Mouse (Mus musculus): ENCODE data around the gene Tmod1. TPM values are rescaled to one million over a fixed set of nuclear protein-coding genes. Genes with fewer than 3 reads are reported as not detected.

Tmod1 gene
- total RNA-seq (2021), result 100 to 1,000 TPM; 173 to 208 TPM
- long read RNA-seq, experiment 1, transcript Tmod1-201 (10 exons, 3,158 nt), result major isoform, 181 of 206 reads
- long read RNA-seq, experiment 1, partial matches to known transcripts, result 7 of 206 reads
- long read RNA-seq, experiment 1, other reads (novel, unspliced or antisense), result 18 of 206 reads
- long read RNA-seq, experiment 2, transcript Tmod1-201 (10 exons, 3,158 nt), result major isoform, 179 of 222 reads
- long read RNA-seq, experiment 2, partial matches to known transcripts, result 27 of 222 reads
- long read RNA-seq, experiment 2, other reads (novel, unspliced or antisense), result 13 of 222 reads

DNA sequence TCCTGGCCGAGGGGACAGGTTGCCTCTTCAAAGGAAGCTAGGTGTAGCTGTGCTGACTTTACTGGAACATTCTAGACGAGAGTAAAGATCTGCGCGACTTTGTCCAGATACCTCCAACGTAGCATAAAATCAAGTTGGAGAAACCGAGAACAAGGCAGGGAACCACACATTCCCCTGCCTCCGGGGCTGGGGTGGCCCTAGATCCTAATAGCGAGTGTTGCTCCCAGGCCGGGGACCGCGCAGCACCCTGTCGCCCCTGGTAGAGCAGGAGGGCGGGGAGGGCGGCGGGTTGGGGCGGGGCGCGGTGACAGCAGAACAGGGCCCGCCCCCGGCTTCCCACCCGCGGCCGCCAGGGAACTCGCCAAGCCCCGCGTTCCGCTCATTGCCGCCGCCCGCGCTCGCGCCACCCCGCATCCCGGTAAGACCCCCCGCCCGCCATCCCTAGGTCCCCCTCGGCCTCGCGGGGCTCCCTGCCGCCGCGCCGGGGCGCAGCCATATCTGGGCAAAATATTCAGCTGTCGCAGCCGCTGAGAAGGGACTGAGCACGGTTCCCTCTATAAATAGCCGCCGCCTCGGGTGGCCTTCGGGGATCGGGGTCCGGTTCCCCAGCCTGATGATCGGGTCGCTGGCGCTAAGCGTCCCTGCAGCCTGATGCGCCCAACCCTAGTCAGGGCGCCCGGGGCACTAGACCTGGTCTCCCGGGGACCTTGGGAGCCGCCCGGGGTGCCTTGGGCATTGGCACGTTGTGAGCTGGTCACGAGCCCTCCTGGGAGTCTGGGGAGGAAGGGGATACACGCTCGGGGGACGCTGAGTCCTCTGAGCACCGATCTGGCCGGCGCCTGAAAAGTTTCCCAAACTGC is at the start of gene Tmod1:
Tmod1 (plus strand) TSS at position 44 of the 860 bp plus-strand sequence.
- H3K27ac ChIP-seq, result peak within 1 kb of the TSS; percentile 99
- H3K4me3 ChIP-seq, result peak within 1 kb of the TSS; percentile 94
- intact Hi-C loops (cut with DNase I), result loop anchor here (5.0 to 10.0 kb wide), 4 partner anchors 63 to 504 kb away; partner anchors contain the start of gene Shb
- DNase-seq, result peak; percentile 90
- peak; percentile 48 for TF ChIP-seq CTCF (IDR thresholded peaks at IDR 0.05)

GRCm38 (mm10) chr4:45990427-45991135 is 48.2 kb upstream of the Tmod1 start:
- no peak for DNase-seq
- intact Hi-C loops (cut with DNase I), result no loop called here
- Histone ChIP-seq H3K27ac (no peak overlapping the region; the same call in 1 of the 2 replicates), H3K4me3 (no peak overlapping the region)
- no peak for TF ChIP-seq CTCF (IDR thresholded peaks at IDR 0.05)

DNA sequence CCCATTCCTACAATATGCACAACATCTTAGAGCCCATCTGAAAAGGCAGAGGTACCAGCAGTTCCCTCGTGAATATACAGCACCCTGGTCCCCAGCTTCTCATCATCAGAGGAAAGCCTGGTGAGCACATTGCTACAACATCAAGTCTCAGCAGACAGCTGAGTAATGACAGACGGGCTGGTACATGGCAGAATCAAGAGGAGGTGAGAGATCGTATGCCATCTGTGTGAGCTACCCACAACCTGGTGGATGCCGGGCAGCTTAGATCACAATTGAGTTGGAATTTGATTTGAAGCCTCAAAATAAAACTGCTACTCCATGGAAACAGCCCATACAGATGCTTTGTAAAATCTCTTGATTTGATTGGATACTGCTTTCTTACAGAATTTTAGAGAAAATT is 40.2 kb upstream of the Tmod1 start:
- no peak for TF ChIP-seq CTCF (IDR thresholded peaks at IDR 0.05)
- DNase-seq, result no peak
- Histone ChIP-seq H3K4me3 (no peak overlapping the region), H3K27ac (no peak overlapping the region)
- intact Hi-C loops (cut with DNase I), result no loop called here

- peak overlapping the region; percentile 8; the same call in 1 of the 2 replicates for H3K27ac ChIP-seq
- TF ChIP-seq CTCF (IDR thresholded peaks at IDR 0.05), result peak; percentile 41
- no peak for DNase-seq
- no peak overlapping the region for H3K4me3 ChIP-seq
- intact Hi-C loops (cut with DNase I), result loop anchor here (10.0 kb wide), 1 partner anchor 117 kb away; no protein-coding TSS in a partner anchor
Measured at GRCm38 (mm10) chr4:46008142-46008793, 30.5 kb upstream of the Tmod1 start.

- TF ChIP-seq CTCF (IDR thresholded peaks at IDR 0.05), result no peak
- intact Hi-C loops (cut with DNase I), result no loop called here
- no peak overlapping the region for H3K27ac ChIP-seq
- no peak overlapping the region for H3K4me3 ChIP-seq
- no peak for DNase-seq
Measured at GRCm38 (mm10) chr4:46011698-46012097, 27.0 kb upstream of the Tmod1 start.

- intact Hi-C loops (cut with DNase I), result no loop called here
- no peak overlapping the region for H3K4me3 ChIP-seq
- TF ChIP-seq CTCF (IDR thresholded peaks at IDR 0.05), result no peak; the same call in 1 of the 2 replicates
- DNase-seq, result no peak
- H3K27ac ChIP-seq, result no peak overlapping the region
Measured at GRCm38 (mm10) chr4:46015605-46016004, 23.1 kb upstream of the Tmod1 start.

DNA sequence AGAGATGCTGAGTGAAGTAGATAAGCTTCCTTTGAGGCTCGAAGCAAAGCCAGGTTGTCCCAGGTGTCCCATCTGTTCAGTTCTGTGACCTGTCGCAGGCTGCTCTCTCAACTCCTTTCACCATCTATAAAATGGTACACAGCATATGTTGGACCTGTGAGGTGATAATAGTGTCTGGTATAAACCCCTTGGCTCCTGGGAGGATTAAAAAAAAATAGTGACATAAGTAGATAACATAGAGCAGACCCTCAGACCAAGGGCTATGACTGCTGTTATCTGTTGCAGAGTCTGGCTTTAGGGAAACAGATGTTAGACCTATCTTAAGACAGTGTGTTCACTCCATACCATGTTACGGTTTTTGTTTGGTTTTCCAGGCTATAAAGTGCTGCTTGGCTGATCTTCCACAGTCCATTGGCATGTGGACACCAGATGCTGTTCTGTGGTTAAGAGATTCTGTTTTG is 15.7 kb upstream of the Tmod1 start:
- intact Hi-C loops (cut with DNase I), result no loop called here
- DNase-seq, result no peak
- Histone ChIP-seq H3K27ac (no peak overlapping the region), H3K4me3 (no peak overlapping the region)
- TF ChIP-seq CTCF (IDR thresholded peaks at IDR 0.05), result no peak

GRCm38 (mm10) chr4:46025893-46026292 is 12.8 kb upstream of the Tmod1 start:
- H3K27ac ChIP-seq, result no peak overlapping the region
- H3K4me3 ChIP-seq, result no peak overlapping the region
- peak; percentile 50 for DNase-seq
- intact Hi-C loops (cut with DNase I), result loop anchor here (5.0 kb wide), 1 partner anchor 84 kb away; no protein-coding TSS in a partner anchor
- peak; percentile 60 for TF ChIP-seq CTCF (IDR thresholded peaks at IDR 0.05)

DNA sequence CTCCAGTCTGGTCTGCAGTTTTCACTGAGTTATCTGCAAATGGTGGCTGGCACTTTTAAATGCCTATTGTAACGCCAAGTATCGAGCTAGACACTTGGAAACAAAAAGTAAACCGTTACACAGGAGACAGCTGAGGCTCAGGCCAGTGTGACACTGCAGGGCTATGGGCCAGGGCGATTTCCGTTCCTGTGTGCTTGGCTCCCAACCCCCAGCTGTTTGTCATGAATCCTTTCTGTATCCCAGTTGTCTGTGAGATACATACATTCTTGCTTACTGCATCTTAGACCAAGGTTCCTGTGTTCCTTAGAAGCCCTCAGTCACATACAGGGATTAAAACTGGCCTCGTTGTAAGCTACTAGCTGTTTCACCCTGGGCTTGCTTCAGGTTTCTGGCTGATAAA is 10.5 kb upstream of the Tmod1 start:
- intact Hi-C loops (cut with DNase I), result loop anchor here (5.0 kb wide), 1 partner anchor 86 kb away; no protein-coding TSS in a partner anchor
- Histone ChIP-seq H3K4me3 (0 out of 2 replicates have a peak overlapping the region, but pooled peaks have one; percentile 7), H3K27ac (peak overlapping the region; percentile 48)
- DNase-seq, result peak; percentile 52
- no peak for TF ChIP-seq CTCF (IDR thresholded peaks at IDR 0.05)

- Histone ChIP-seq H3K4me3 (no peak overlapping the region), H3K27ac (peak overlapping the region; percentile 40; the same call in 1 of the 2 replicates)
- TF ChIP-seq CTCF (IDR thresholded peaks at IDR 0.05), result no peak
- no peak for DNase-seq
- intact Hi-C loops (cut with DNase I), result loop anchor here (5.0 kb wide), 1 partner anchor 86 kb away; no protein-coding TSS in a partner anchor
Measured at GRCm38 (mm10) chr4:46028781-46029180, 10.0 kb upstream of the Tmod1 start.

DNA sequence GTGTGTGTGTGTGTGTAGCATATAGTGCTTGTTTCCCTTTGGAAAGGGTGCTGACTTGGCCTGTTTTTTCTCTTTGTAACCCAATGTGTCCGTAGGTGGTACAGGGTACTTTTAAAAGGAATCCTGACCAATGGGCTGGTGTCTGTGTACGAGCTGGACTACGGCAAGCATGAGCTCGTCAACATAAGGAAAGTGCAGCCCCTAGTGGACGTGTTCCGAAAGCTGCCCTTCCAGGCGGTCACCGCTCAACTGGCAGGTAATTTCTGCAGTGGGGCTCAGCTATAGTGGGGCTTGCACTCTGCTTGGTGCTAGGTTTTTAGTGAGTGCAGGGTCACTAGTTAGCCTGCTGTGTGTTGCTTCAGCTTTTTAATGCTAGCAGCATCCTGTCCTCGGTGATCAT is 9.2 kb upstream of the Tmod1 start:
- intact Hi-C loops (cut with DNase I), result loop anchor here (5.0 kb wide), 1 partner anchor 87 kb away; no protein-coding TSS in a partner anchor
- peak; percentile 62 for TF ChIP-seq CTCF (IDR thresholded peaks at IDR 0.05)
- no peak overlapping the region for H3K27ac ChIP-seq
- DNase-seq, result peak; percentile 56
- no peak overlapping the region for H3K4me3 ChIP-seq

All from gastrocnemius, adult 2 months (tissue).